Mouse (Mus musculus): ENCODE data around the gene Zbtb14. TPM values are rescaled to one million over a fixed set of nuclear protein-coding genes. Genes with fewer than 3 reads are reported as not detected.

Zbtb14 gene
- total RNA-seq, 2 experiments from 2014 or later, result 20.9 to 21.6 TPM

DNA sequence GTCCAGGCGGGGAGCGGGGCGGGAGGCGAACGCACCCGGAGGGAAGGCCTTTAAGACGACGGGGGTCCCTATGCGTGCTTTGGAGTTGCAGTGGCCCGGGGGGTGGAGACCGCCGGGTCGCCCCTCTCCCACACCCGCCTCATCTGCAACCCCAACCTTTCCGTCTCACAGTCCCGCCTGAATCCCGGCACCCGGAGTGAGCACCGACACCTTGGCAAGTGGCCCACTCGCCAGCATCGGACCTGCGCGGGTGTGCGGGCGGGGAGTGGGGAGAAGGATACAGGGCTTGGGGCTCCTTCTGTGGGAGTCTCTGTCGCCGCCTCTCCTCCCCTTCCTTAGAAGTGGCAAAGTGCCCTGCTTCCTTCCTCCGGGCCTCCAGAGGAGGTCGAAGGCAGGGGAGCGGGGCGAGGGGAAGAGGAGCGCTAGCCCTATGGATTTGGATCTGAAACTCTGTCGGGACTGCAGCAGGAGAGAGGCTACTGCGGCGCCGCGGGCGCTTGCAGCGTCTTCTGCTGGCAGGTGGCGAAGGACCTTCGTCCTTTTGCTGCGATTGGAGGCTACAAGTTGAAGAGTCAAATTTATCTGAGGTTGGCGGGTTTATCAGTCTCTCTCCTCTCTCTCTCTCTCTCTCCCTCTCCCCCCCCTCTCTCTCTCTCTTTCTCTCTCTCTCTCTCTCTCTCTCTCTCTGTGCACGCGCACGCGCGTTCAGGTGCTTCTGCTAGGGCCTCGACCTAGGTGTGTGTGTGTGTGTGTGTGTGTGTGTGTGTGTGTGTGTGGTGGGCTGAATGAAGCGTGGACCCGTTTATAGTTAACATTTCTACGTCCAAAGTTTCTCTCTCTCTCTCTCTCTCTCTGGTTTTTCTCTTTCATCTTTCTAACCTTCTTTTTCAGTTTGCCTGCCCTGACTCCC is 57.0 kb downstream of the Zbtb14 start:
- peak; percentile 28 to 29 for DNase-seq (ENCODE audit: low spot score in 2 of 2)

Other genes with a start within 250 kb of the Zbtb14 start
- 1 to 10 TPM; 8.9 to 9.1 TPM for gene Akain1, start 56.3 kb downstream of the Zbtb14 start, total RNA-seq (2021)